Mouse (Mus musculus) naive thymus-derived CD4-positive, alpha-beta T cell, adult 2 months (primary cell): Measurements from ENCODE around the gene Itga11.

Experiments
- DNase-seq: peaks from one replicate; pipeline ENCODE4 v3.0.0-alpha.2; 2011; ENCODE audit warnings: low read depth

Itga11 gene

GRCm38 (mm10) chr9:62684311-62684710, 6.7 kb downstream of the Itga11 start:
- DNase-seq = no peak

GRCm38 (mm10) chr9:62689748-62690147, 12.1 kb downstream of the Itga11 start:
- no peak for DNase-seq

GRCm38 (mm10) chr9:62694054-62694453, 16.4 kb downstream of the Itga11 start:
- DNase-seq = no peak

DNA sequence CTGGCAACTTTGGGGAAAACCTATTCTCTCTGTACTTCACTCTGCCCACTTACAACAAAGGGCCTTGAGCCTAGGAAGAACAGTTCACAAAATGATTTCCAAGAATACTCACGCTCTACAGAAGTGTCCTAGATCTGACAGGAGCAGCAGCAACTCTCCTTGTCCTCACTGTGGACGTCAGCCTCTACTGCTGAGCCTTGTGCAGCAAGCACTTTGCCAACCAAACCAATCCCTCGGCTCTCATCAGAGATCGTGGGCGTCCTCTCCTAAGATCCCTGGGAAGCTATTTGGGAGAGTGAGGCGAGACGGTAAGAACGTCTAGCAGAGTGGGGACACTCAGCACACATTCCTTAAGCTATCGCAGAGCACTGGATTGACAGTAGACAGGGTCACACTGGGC, 17.6 kb downstream of the Itga11 start:
- DNase-seq = no peak

- no peak for DNase-seq
Measured at GRCm38 (mm10) chr9:62696799-62697198, 19.2 kb downstream of the Itga11 start.

GRCm38 (mm10) chr9:62707267-62707666, 29.6 kb downstream of the Itga11 start:
- no peak for DNase-seq

DNA sequence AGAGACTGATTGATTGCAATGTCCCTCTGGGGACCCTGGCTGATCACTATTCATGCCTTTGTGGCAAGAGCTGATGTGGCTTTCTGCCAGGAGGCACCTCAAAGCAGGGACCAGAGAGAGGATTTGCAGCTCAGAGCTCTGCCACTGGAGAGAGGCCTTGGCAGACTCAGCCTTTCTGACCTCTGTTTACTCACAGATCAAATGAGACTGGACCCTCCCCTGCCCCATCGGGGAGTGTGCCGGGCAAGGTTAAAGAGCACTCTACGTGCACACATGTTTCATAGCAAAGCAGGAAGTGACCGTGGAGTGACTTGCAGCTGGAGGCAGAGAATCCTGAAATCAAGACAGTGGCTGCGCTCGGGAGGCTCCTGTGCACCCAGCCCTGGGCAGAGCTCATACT, 30.2 kb downstream of the Itga11 start:
- DNase-seq = no peak

- DNase-seq = no peak
Measured at GRCm38 (mm10) chr9:62709983-62710382, 32.4 kb downstream of the Itga11 start.

DNA sequence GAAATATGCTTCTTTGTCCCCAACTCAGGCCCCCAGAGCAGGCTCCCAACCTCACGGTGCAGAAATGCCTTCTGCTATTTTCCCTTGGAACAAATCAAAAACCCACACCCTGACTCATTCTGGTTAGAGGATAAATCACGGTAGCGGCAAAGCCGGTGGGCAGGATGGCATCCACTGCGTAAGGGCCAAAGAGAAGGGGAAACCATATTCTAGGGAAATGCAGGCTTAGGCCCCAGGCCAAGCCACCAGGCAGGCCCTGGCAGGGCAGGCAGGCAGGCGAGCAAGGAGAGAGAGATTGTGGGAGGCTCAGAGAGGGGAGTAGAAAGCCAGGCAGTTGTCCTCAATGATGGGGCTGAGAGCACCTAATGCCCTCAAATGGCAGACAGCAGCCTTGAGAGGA, 34.7 kb downstream of the Itga11 start:
- DNase-seq = no peak

DNA sequence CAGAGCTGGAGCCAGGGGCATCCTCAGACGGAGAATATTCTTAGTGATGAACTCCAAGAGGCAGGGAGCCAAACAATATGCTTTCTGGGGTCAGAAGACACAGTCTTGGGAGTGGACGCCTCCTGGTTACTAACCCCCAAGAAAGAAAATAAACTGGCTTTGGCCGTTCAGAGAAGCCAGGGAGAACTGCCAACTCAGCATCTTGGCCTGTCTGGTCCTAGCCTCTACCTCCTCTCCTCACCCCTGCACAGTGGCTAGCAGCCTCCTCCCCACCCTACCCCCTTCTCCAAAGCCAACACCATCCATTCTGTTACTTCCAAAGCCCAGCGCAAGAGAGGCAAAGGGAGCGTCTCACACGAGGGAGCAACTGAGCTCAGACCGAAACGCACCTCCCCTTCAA, 35.4 kb downstream of the Itga11 start:
- no peak for DNase-seq

GRCm38 (mm10) chr9:62714336-62714735, 36.7 kb downstream of the Itga11 start:
- DNase-seq = no peak

DNA sequence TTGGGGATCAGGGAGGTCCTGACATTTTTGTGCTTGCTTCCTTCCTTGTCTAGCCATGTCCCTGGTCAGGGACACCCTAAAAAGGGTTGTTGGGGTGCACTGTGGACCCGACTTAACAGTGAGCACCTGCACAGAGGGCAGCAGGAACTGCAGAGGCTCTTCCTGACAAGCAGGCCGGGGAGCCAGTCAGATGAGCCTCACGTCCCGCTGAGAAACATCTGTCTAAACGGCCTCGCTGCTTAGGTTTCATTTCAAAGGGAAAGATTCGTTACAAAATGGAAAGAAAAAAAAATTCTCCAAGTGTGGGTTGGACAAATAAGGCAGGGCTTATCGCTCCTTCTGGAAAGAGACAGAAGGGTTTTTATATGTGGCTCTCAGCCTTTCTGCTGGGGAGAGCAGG, 40.4 kb downstream of the Itga11 start:
- no peak for DNase-seq

DNA sequence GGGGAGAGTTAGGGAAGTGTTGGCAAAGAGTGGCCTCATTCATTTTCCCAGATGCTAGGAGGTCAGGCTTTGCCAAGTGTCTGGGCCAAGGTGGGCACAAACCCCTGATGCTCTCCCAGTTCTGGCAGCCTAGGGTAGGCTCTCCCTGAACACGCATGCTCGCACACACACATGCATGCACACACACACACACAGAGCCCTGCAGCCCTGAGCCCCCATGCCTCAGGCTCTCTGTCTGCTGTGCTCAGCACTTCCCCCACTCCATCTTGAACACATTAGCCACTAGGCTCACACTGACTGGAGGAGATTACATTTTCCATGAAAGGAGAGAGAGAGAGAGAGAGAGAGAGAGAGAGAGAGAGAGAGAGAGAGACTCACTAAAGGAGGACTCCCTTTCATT, 44.2 kb downstream of the Itga11 start:
- DNase-seq = no peak

DNA sequence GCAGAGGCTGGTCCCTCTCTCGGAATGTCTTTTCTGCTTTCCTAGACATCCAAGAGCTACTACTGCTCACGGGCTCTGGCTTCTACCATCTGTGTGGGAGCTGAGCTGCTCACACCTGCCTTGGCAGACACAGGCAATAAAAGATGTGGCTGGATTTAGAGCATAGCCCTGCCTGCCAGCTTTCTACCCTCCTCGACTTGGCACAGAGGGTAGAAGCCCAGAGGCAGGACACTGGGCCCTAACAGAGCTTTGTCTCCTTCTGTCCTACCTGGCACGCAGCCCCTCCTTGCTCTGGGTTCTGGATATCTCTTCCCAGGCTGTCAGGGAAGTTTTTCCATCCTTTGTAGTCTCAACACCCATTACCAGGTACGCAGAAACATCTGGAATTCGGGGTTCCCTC, 45.1 kb downstream of the Itga11 start:
- no peak for DNase-seq

DNA sequence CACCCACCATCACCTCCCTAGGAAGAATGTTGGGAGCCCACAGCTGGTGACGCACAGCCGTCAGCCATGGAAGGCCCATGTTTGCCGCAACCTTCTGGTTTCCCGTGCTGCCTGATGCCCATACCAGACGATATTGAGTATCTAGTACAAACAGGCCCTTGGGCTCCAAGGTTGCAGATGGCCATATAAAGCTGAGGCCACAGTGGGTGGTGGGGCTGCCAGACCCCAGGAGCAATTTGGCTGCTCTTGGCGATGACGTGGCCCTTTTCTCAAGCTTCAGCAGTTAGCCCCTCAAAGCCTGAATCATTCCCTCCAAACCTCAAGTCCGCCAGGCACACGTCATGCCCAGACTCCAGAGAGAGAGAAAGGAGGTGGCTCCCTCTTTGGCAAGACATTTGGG, 46.5 kb downstream of the Itga11 start:
- no peak for DNase-seq

DNA sequence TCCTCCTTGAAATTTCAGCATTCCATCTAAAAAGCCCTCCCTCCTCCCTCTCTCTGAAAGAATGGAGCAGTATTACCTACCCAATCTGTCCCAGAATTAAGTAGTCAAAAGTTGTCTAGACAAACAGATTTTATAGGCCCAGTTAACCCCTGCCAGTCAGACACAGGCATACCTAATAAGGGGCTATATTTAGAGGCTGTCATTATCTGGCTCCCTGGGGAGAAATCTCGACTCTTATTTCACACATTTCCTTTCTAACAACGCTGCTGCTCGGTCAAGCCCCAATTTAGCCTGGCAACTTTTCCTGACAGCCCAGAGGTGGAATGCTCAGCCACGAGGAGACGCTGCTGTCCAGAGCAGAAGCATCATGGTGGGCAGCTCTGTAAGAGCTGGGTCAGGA, 47.6 kb downstream of the Itga11 start:
- DNase-seq = no peak

- no peak for DNase-seq
Measured at GRCm38 (mm10) chr9:62726472-62726871, 48.8 kb downstream of the Itga11 start.

DNA sequence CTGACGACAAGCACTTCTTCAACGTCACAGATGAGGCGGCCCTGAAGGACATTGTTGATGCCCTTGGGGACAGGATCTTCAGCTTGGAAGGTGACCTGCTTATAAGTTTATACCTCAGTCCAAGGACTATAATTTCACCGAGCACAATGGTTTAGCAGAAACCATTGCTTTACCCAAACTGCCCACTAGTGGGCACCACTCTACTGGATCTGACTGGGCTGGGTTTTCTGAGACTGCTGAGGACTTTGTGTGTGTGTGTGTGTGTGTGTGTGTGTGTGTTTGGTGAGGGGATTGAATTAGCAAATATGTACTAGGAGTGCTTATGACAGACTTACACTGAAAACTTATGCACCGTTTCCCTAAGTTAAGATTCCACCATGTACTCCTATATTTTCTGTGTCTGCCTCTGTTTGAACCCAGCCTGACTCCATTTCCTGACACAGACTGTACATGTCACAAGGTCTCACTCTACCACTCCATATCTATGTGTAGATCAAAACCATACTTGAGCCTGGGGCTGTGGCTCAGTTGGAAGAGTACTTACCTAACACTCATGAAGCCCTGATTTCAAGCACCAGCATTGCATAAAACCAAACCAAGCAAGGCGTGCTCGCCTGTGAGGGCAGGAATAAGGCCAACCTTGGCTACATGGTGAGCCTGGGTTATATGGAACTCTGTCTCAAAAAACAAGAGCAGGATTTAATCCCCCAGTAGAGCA, 67.1 kb downstream of the Itga11 start:
- peak; percentile 66 for DNase-seq

DNA sequence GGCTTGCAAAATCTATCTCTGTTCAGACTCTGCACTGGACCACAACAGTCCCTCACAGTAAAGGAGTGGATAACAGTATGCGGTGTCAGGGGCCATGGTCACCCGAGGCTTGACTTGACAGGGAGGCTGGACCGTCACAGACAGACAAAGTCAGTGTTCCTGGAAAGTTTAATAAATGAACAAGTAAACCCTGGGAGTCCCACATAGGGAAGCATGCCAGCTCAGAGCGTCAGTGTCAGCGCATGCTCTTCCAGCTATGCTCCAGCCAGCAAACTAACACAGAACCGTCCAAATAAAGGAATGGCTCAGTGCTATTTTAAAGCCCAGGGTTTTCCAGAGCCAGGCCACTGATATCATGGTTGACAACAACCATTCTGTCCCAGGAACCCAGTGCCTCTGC, 69.0 kb downstream of the Itga11 start:
- DNase-seq = no peak

- DNase-seq = no peak
Measured at GRCm38 (mm10) chr9:62749666-62750065, 72.0 kb downstream of the Itga11 start.

GRCm38 (mm10) chr9:62750381-62750780, 72.8 kb downstream of the Itga11 start:
- DNase-seq = no peak

- no peak for DNase-seq
Measured at GRCm38 (mm10) chr9:62758288-62758687, 80.7 kb downstream of the Itga11 start.

DNA sequence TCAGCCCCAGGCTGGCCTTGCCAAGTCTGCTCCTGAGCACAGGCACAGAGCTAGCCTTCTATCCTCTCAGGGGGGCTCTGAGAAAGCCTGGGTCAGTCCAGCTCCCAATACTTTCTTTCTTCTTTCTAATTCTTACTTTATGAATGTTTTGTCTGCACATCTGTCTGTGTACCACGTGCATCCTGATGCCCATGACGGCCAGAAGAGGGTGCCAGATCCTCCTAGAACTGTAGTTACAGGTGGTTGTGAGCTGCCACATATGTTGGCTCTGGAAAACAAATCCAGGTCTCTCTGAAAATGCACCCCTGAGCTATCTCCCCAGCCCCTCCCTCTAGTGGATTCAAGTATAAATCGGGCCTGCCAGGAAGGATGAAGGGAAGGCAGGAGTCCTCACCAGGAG, 82.0 kb downstream of the Itga11 start:
- DNase-seq = no peak

- DNase-seq = peak; percentile 48
Measured at GRCm38 (mm10) chr9:62763478-62763877, 85.9 kb downstream of the Itga11 start.

GRCm38 (mm10) chr9:62765346-62765745, 87.7 kb downstream of the Itga11 start:
- no peak for DNase-seq
